Mouse (Mus musculus): ENCODE data around the gene Tmem130. TPM values are rescaled to one million over a fixed set of nuclear protein-coding genes. Genes with fewer than 3 reads are reported as not detected.
"Not testable (repeated sequence)": the region's sequence is repeated elsewhere in the genome, so short reads cannot be mapped to it uniquely, and the experiment has no call there.

Gene Tmem130
- polyA plus RNA-seq, 1 experiment, result 0.18 TPM

GRCm38 (mm10) chr5:144793374-144793773 is 31.8 kb upstream of the Tmem130 start:
- 93% methylated on average over 5 of the region's 5 CpGs for WGBS
- Histone ChIP-seq H3K36me3 (ENCODE audit: control insufficient read depth, insufficient read depth, low read length) (peaks cover 86% of the 10 kb centered on the region), H3K4me1 (replicated peaks; ENCODE audit: control insufficient read depth, insufficient read depth, low read length) (no peaks in the 10 kb centered on the region), H3K27me3 (ENCODE audit: control insufficient read depth, insufficient read depth, low read length) (no peaks in the 10 kb centered on the region), H3K27ac (ENCODE audit: control insufficient read depth, insufficient read depth, low read length) (no peak overlapping the region), H3K4me3 (ENCODE audit: control insufficient read depth, insufficient read depth, low read length) (no peak overlapping the region)
- no peak for TF ChIP-seq POLR2A (IDR thresholded peaks at IDR 0.05; ENCODE audit: control insufficient read depth, extremely low read depth, insufficient read depth, low read length, poor library complexity)
- TF ChIP-seq CTCF (IDR thresholded peaks at IDR 0.05; ENCODE audit: borderline replicate concordance, control insufficient read depth, extremely low read depth, insufficient read depth, low read length, poor library complexity), result no peak
- DNase-seq, result no peak

GRCm38 (mm10) chr5:144786464-144786863 is 24.8 kb upstream of the Tmem130 start:
- H3K4me3 ChIP-seq (ENCODE audit: control insufficient read depth, insufficient read depth, low read length), result no peak overlapping the region
- DNase-seq, result no peak
- TF ChIP-seq CTCF (IDR thresholded peaks at IDR 0.05; ENCODE audit: borderline replicate concordance, control insufficient read depth, extremely low read depth, insufficient read depth, low read length, poor library complexity) (no peak), POLR2A (IDR thresholded peaks at IDR 0.05; ENCODE audit: control insufficient read depth, extremely low read depth, insufficient read depth, low read length, poor library complexity) (no peak)
- WGBS, result 96% methylated on average over 18 of the region's 18 CpGs
- no peaks in the 10 kb centered on the region for H3K4me1 ChIP-seq (replicated peaks; ENCODE audit: control insufficient read depth, insufficient read depth, low read length)
- peaks cover 84% of the 10 kb centered on the region for H3K36me3 ChIP-seq (ENCODE audit: control insufficient read depth, insufficient read depth, low read length)
- H3K27ac ChIP-seq (ENCODE audit: control insufficient read depth, insufficient read depth, low read length), result no peak overlapping the region
- no peaks in the 10 kb centered on the region for H3K27me3 ChIP-seq (ENCODE audit: control insufficient read depth, insufficient read depth, low read length)

GRCm38 (mm10) chr5:144780654-144781053 is 19.0 kb upstream of the Tmem130 start:
- Histone ChIP-seq H3K4me3 (ENCODE audit: control insufficient read depth, insufficient read depth, low read length) (no peak overlapping the region), H3K27ac (ENCODE audit: control insufficient read depth, insufficient read depth, low read length) (no peak overlapping the region), H3K4me1 (replicated peaks; ENCODE audit: control insufficient read depth, insufficient read depth, low read length) (no peaks in the 10 kb centered on the region), H3K36me3 (ENCODE audit: control insufficient read depth, insufficient read depth, low read length) (peaks cover 71% of the 10 kb centered on the region), H3K27me3 (ENCODE audit: control insufficient read depth, insufficient read depth, low read length) (no peaks in the 10 kb centered on the region)
- no peak for DNase-seq
- 94% methylated on average over 8 of the region's 8 CpGs for WGBS
- no peak for TF ChIP-seq POLR2A (IDR thresholded peaks at IDR 0.05; ENCODE audit: control insufficient read depth, extremely low read depth, insufficient read depth, low read length, poor library complexity)
- TF ChIP-seq CTCF (IDR thresholded peaks at IDR 0.05; ENCODE audit: borderline replicate concordance, control insufficient read depth, extremely low read depth, insufficient read depth, low read length, poor library complexity), result no peak

- WGBS, result 96% methylated on average over 6 of the region's 6 CpGs
- Histone ChIP-seq H3K36me3 (ENCODE audit: control insufficient read depth, insufficient read depth, low read length) (peaks cover 38% of the 10 kb centered on the region), H3K4me1 (replicated peaks; ENCODE audit: control insufficient read depth, insufficient read depth, low read length) (peaks cover 10% of the 10 kb centered on the region), H3K27ac (ENCODE audit: control insufficient read depth, insufficient read depth, low read length) (no peak overlapping the region), H3K27me3 (ENCODE audit: control insufficient read depth, insufficient read depth, low read length) (no peaks in the 10 kb centered on the region), H3K4me3 (ENCODE audit: control insufficient read depth, insufficient read depth, low read length) (no peak overlapping the region)
- no peak for TF ChIP-seq CTCF (IDR thresholded peaks at IDR 0.05; ENCODE audit: borderline replicate concordance, control insufficient read depth, extremely low read depth, insufficient read depth, low read length, poor library complexity)
- no peak for TF ChIP-seq POLR2A (IDR thresholded peaks at IDR 0.05; ENCODE audit: control insufficient read depth, extremely low read depth, insufficient read depth, low read length, poor library complexity)
- DNase-seq, result no peak
Measured at GRCm38 (mm10) chr5:144773231-144773630, 11.6 kb upstream of the Tmem130 start.

DNA sequence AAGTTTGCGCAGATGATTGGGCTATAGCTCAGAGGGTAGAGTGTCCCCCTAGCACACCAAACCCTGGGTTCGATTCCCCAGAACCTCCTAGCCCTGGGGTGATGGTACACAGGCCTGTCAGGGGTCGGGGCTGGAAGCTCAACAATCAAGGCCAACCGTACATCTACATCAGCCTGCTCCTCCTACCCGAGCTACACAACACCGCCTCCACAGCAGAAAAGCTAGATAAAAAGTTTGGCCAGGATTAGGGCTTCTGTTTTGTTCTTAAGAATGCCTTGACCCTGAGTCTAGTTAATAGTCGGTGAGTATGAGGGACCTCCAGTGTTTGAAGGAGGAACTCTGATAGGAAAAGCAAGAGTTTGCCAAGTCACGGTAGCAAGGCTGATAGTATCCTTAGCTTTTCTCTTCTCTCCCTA is 7.5 kb upstream of the Tmem130 start:
- Histone ChIP-seq H3K27me3 (ENCODE audit: control insufficient read depth, insufficient read depth, low read length) (no peaks in the 10 kb centered on the region), H3K4me1 (replicated peaks; ENCODE audit: control insufficient read depth, insufficient read depth, low read length) (peaks cover 10% of the 10 kb centered on the region), H3K27ac (ENCODE audit: control insufficient read depth, insufficient read depth, low read length) (no peak overlapping the region), H3K4me3 (ENCODE audit: control insufficient read depth, insufficient read depth, low read length) (peak overlapping the region; percentile 67), H3K36me3 (ENCODE audit: control insufficient read depth, insufficient read depth, low read length) (peaks cover 14% of the 10 kb centered on the region)
- TF ChIP-seq POLR2A (IDR thresholded peaks at IDR 0.05; ENCODE audit: control insufficient read depth, extremely low read depth, insufficient read depth, low read length, poor library complexity) (no peak), CTCF (IDR thresholded peaks at IDR 0.05; ENCODE audit: borderline replicate concordance, control insufficient read depth, extremely low read depth, insufficient read depth, low read length, poor library complexity) (no peak)
- WGBS, result 31% methylated on average over 8 of the region's 8 CpGs
- DNase-seq, result no peak

GRCm38 (mm10) chr5:144767911-144768841 is 6.6 kb upstream of the Tmem130 start:
- peak; percentile 93 for DNase-seq
- TF ChIP-seq POLR2A (IDR thresholded peaks at IDR 0.05; ENCODE audit: control insufficient read depth, extremely low read depth, insufficient read depth, low read length, poor library complexity) (peak; percentile 91), CTCF (IDR thresholded peaks at IDR 0.05; ENCODE audit: borderline replicate concordance, control insufficient read depth, extremely low read depth, insufficient read depth, low read length, poor library complexity) (peak; percentile 100)

GRCm38 (mm10) chr5:144767106-144767798 is 5.6 kb upstream of the Tmem130 start, which contains the start of gene Trrap:
Gene Trrap, plus strand, starts transcription at chr5:144767732.
- H3K4me1 ChIP-seq (replicated peaks; ENCODE audit: control insufficient read depth, insufficient read depth, low read length); H3K36me3 ChIP-seq (ENCODE audit: control insufficient read depth, insufficient read depth, low read length); H3K27me3 ChIP-seq (ENCODE audit: control insufficient read depth, insufficient read depth, low read length): not testable (repeated sequence)
- peak within 1 kb of the TSS; percentile 67 for H3K4me3 ChIP-seq (ENCODE audit: control insufficient read depth, insufficient read depth, low read length)
- H3K27ac ChIP-seq (ENCODE audit: control insufficient read depth, insufficient read depth, low read length), result peak within 1 kb of the TSS; percentile 70
- WGBS, result 89% methylated on average over 13 of the region's 15 CpGs
- DNase-seq, result peak; percentile 4

More at GRCm38 (mm10) chr5:144767911-144768841, 6.6 kb upstream of the Tmem130 start:
- H3K4me1 ChIP-seq (replicated peaks; ENCODE audit: control insufficient read depth, insufficient read depth, low read length), result peaks cover 10% of the 10 kb centered on the region
- H3K36me3 ChIP-seq (ENCODE audit: control insufficient read depth, insufficient read depth, low read length), result peaks cover 10% of the 10 kb centered on the region; the same call in 1 of the 2 replicates
- no peaks in the 10 kb centered on the region for H3K27me3 ChIP-seq (ENCODE audit: control insufficient read depth, insufficient read depth, low read length)
- peak overlapping the region; percentile 67 for H3K4me3 ChIP-seq (ENCODE audit: control insufficient read depth, insufficient read depth, low read length)
- WGBS, result under 1% methylated on average over 92 of the region's 92 CpGs
- H3K27ac ChIP-seq (ENCODE audit: control insufficient read depth, insufficient read depth, low read length), result peak overlapping the region; percentile 70
